Mouse (Mus musculus): ENCODE measurements around the gene Tuba3a. TPM values are rescaled to one million over a fixed set of nuclear protein-coding genes. Genes with fewer than 3 reads are reported as not detected.

Gene Tuba3a
- total RNA-seq (2014; rRNA removed) = not detected in 2 replicates
- polyA plus RNA-seq (2012; rRNA removed) = 0.12 TPM in 1 of 2 replicates, not detected in the other

- 96% methylated on average over 22 of the region's 22 CpGs for WGBS
- no peak for DNase-seq (ENCODE audit: extremely low read depth, low read depth, low spot score)
These were observed at the start of gene Tuba3a for GRCm38 (mm10) chr6:125285890-125286289. Gene Tuba3a, minus strand, starts transcription at chr6:125286042.

DNA sequence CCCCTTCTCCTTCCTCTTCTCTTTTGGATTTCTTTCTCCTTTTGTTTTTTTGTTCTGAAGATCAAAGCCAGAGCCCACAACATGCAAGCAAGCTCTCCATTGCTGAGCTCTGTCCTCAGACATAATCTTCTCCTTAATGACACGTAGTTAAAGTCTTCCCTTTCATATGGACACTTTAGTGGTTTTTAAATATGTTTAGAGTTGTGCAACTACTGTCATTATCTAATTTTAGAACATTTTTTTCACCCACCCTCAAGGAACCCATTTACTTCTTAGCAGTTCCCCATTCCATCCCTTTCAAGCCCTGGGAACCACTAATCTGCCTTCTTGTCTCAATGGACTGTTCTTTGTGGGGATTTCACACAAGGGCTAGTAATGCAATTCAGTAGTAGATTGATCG, 48.5 kb upstream of the Tuba3a start:
- Histone ChIP-seq H3K4me1 (ENCODE audit: control insufficient read depth, insufficient read depth, low read length) (peaks cover 2% of the 10 kb centered on the region; the same call in 1 of the 2 replicates), H3K27me3 (ENCODE audit: control insufficient read depth, insufficient read depth, low read length) (no peaks in the 10 kb centered on the region), H3K4me3 (ENCODE audit: insufficient read depth, low read depth, low read length) (no peak overlapping the region), H3K36me3 (ENCODE audit: control insufficient read depth, insufficient read depth, low read length) (no peaks in the 10 kb centered on the region), H3K27ac (replicated peaks; ENCODE audit: insufficient read depth, low read depth, low read length) (no peak overlapping the region), H3K9ac (ENCODE audit: low read depth, low read length) (no peak overlapping the region), H3K79me2 (ENCODE audit: control insufficient read depth, insufficient read depth, low read length) (no peaks in the 10 kb centered on the region)
- 87% methylated on average over 2 of the region's 2 CpGs for WGBS
- TF ChIP-seq POLR2A (IDR thresholded peaks at IDR 0.05; ENCODE audit: extremely low read depth, insufficient read depth, low read length) (no peak), CTCF (IDR thresholded peaks at IDR 0.05; ENCODE audit: low read depth, low read length) (no peak)
- no peak for DNase-seq (ENCODE audit: extremely low read depth, low read depth, low spot score)

More at GRCm38 (mm10) chr6:125285890-125286289, at the start of gene Tuba3a:
- H3K36me3 ChIP-seq (ENCODE audit: control insufficient read depth, insufficient read depth, low read length) = no peaks in the 10 kb centered on the region
- H3K4me1 ChIP-seq (ENCODE audit: control insufficient read depth, insufficient read depth, low read length) = peaks cover 2% of the 10 kb centered on the region; the same call in 1 of the 2 replicates
- H3K79me2 ChIP-seq (ENCODE audit: control insufficient read depth, insufficient read depth, low read length) = no peaks in the 10 kb centered on the region
- H3K27ac ChIP-seq (replicated peaks; ENCODE audit: insufficient read depth, low read depth, low read length) = no peak within 1 kb of the TSS
- no peak for TF ChIP-seq CTCF (IDR thresholded peaks at IDR 0.05; ENCODE audit: low read depth, low read length)
- TF ChIP-seq POLR2A (IDR thresholded peaks at IDR 0.05; ENCODE audit: extremely low read depth, insufficient read depth, low read length) = no peak
- H3K27me3 ChIP-seq (ENCODE audit: control insufficient read depth, insufficient read depth, low read length) = no peaks in the 10 kb centered on the region
- H3K9ac ChIP-seq (ENCODE audit: low read depth, low read length) = no peak within 1 kb of the TSS
- no peak within 1 kb of the TSS for H3K4me3 ChIP-seq (ENCODE audit: insufficient read depth, low read depth, low read length)

DNA sequence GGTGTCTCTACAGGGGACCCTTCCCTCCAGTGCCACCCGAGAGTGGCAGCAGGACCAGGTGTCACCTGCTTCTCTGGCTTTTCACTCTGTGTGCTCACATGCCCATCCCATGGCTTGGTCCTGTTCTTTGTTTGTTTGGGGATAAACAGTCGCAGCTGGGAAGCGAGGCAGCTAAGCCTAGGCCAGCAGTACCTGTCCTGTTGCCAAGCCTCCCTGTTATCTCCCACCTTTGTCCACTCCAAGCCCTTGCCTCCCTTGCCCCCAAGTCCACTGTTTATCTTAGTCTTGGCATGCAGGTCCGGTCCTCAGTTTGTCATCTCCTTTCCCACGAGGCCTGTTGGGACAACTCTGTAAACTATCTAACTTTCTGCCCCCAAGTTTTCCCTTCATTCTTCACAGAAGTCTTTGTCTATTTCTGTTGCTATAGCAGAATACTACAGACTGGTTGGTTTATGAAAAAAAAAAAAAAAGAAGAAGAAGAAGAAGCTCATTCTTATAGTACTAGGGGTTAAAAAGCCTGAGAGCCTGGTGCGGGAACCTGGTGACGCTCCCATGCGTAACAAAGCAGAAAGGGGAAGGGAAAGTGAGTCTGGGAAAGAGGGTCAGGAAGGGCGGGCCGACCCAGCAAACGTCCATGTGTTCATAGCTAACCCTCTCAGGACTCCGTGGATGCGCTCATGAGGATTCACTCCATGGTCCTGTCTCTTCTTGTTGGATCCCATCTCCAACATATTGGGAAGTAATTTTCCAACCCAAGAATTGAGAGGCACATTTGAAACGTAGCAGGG, 47.5 kb upstream of the Tuba3a start:
- Histone ChIP-seq H3K27me3 (ENCODE audit: control insufficient read depth, insufficient read depth, low read length) (no peaks in the 10 kb centered on the region), H3K4me1 (ENCODE audit: control insufficient read depth, insufficient read depth, low read length) (peaks cover 2% of the 10 kb centered on the region; the same call in 1 of the 2 replicates), H3K4me3 (ENCODE audit: insufficient read depth, low read depth, low read length) (no peak overlapping the region), H3K27ac (replicated peaks; ENCODE audit: insufficient read depth, low read depth, low read length) (no peak overlapping the region; the same call in 1 of the 2 replicates), H3K36me3 (ENCODE audit: control insufficient read depth, insufficient read depth, low read length) (no peaks in the 10 kb centered on the region), H3K79me2 (ENCODE audit: control insufficient read depth, insufficient read depth, low read length) (no peaks in the 10 kb centered on the region), H3K9ac (ENCODE audit: low read depth, low read length) (no peak overlapping the region)
- TF ChIP-seq POLR2A (IDR thresholded peaks at IDR 0.05; ENCODE audit: extremely low read depth, insufficient read depth, low read length) (no peak), CTCF (IDR thresholded peaks at IDR 0.05; ENCODE audit: low read depth, low read length) (no peak)
- WGBS = 62% methylated on average over 14 of the region's 14 CpGs
- peak; percentile 87 for DNase-seq (ENCODE audit: extremely low read depth, low read depth, low spot score)

DNA sequence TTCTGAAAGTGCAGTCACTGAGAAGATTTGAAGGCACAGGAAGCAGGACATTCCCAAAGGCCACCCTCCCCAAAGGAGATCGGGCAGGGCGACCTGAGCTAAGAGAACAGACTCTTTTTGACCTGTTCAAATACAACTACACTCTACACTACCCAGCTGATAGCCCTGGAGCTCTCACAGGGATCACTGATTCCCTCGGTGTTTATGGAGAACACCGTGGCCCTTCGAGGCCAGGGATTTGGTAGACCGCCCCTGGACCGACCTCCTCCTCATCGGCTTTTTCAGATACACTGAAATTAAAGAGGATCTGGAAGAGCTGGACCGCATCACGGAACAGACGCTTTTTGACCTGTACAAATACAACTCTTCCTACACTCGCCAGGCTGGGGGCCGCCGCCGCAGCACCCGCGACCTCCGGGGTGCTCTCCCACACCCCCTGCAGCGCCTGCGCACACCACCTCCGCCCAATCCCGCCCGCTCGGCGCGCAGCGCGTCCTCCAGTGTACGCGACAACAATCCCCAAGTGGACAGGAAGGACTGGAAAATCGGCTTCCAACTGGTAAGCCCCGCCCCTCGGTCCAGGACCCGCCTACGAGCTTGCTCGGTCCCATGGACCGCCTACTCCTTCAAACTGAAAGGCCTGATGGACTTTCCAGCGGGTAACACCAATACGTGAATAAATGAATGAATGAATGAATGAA, 44.9 kb upstream of the Tuba3a start:
- H3K4me3 ChIP-seq (ENCODE audit: insufficient read depth, low read depth, low read length) = peak overlapping the region; percentile 74
- peak; percentile 84 for DNase-seq (ENCODE audit: extremely low read depth, low read depth, low spot score)
- H3K79me2 ChIP-seq (ENCODE audit: control insufficient read depth, insufficient read depth, low read length) = no peaks in the 10 kb centered on the region
- WGBS = under 1% methylated on average over 39 of the region's 39 CpGs
- TF ChIP-seq CTCF (IDR thresholded peaks at IDR 0.05; ENCODE audit: low read depth, low read length) (no peak), POLR2A (IDR thresholded peaks at IDR 0.05; ENCODE audit: extremely low read depth, insufficient read depth, low read length) (peak; percentile 88)
- peaks cover 2% of the 10 kb centered on the region; the same call in 1 of the 2 replicates for H3K4me1 ChIP-seq (ENCODE audit: control insufficient read depth, insufficient read depth, low read length)
- H3K27ac ChIP-seq (replicated peaks; ENCODE audit: insufficient read depth, low read depth, low read length) = peak overlapping the region; percentile 57
- no peaks in the 10 kb centered on the region for H3K27me3 ChIP-seq (ENCODE audit: control insufficient read depth, insufficient read depth, low read length)
- peak overlapping the region; percentile 79 for H3K9ac ChIP-seq (ENCODE audit: low read depth, low read length)
- H3K36me3 ChIP-seq (ENCODE audit: control insufficient read depth, insufficient read depth, low read length) = no peaks in the 10 kb centered on the region

DNA sequence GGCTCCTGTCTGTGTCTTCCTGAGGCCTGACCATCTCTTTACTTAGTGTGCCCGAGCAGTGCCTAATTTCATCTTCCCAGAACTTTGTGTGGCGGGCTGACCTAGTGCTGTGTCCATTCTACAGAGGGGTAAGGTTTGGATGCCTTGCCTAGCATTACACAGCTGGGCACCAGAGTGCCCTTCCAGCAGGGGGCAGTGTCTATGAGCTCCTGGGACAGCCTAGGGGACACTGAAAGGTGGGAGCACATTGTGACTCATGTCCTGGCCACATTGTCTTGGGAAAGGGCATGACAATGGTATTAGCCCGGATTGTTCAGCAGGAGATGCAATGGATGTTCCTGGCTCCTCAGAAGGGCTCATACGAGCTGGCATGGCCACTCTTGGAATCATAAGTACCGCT, 42.4 kb upstream of the Tuba3a start:
- H3K4me1 ChIP-seq (ENCODE audit: control insufficient read depth, insufficient read depth, low read length) = peaks cover 2% of the 10 kb centered on the region; the same call in 1 of the 2 replicates

More for the DNA sequence above, 42.4 kb upstream of the Tuba3a start:
- H3K36me3 ChIP-seq (ENCODE audit: control insufficient read depth, insufficient read depth, low read length) = no peaks in the 10 kb centered on the region
- H3K27ac ChIP-seq (replicated peaks; ENCODE audit: insufficient read depth, low read depth, low read length) = no peak overlapping the region
- 81% methylated on average over 5 of the region's 5 CpGs for WGBS
- H3K79me2 ChIP-seq (ENCODE audit: control insufficient read depth, insufficient read depth, low read length) = no peaks in the 10 kb centered on the region
- H3K27me3 ChIP-seq (ENCODE audit: control insufficient read depth, insufficient read depth, low read length) = no peaks in the 10 kb centered on the region
- no peak overlapping the region for H3K9ac ChIP-seq (ENCODE audit: low read depth, low read length)
- no peak overlapping the region for H3K4me3 ChIP-seq (ENCODE audit: insufficient read depth, low read depth, low read length)
- TF ChIP-seq POLR2A (IDR thresholded peaks at IDR 0.05; ENCODE audit: extremely low read depth, insufficient read depth, low read length) (no peak), CTCF (IDR thresholded peaks at IDR 0.05; ENCODE audit: low read depth, low read length) (peak; percentile 88)
- DNase-seq (ENCODE audit: extremely low read depth, low read depth, low spot score) = peak; percentile 22
